Mouse (Mus musculus) heart, adult 2 months (tissue): ENCODE data around the gene Snd1. TPM values are rescaled to one million over a fixed set of nuclear protein-coding genes. Genes with fewer than 3 reads are reported as not detected.

ENCODE experiments used
- DNase-seq, 2 experiments: peaks; one replicate each; pipeline ENCODE4 v3.0.0; 2021
- H3K27ac ChIP-seq: fragments of 200-600 bp; 2 replicates; pipeline ENCODE4 v1.8.1; 2022
- H3K27me3 ChIP-seq: fragments of 200-500 bp; 2 replicates; pipeline ENCODE4 v1.6.1; 2012; ENCODE audit warnings: mild to moderate bottlenecking, low read length, inconsistent platforms, mixed read lengths; ENCODE audit not compliant: control insufficient read depth, insufficient read depth
- H3K36me3 ChIP-seq: fragments of 200-500 bp; 2 replicates; pipeline ENCODE4 v1.6.1; 2012; ENCODE audit warnings: low read length, inconsistent platforms; ENCODE audit not compliant: control insufficient read depth, insufficient read depth
- H3K4me1 ChIP-seq: fragments of 200-500 bp; 2 replicates; pipeline ENCODE4 v1.6.1; 2011; ENCODE audit warnings: low read length; ENCODE audit not compliant: control insufficient read depth, insufficient read depth
- H3K4me3 ChIP-seq: fragments of 200-600 bp; 2 replicates; pipeline ENCODE4 v1.8.1; 2022
- H3K79me2 ChIP-seq: fragments of 200-500 bp; replicated peaks from 2 replicates; pipeline ENCODE4 v1.6.1; 2012; ENCODE audit warnings: mild to moderate bottlenecking, inconsistent platforms, low read length, moderate library complexity, mixed read lengths; ENCODE audit not compliant: control insufficient read depth, insufficient read depth
- H3K9ac ChIP-seq: fragments of 200-500 bp; 2 replicates; pipeline ENCODE4 v1.6.1; 2012; ENCODE audit warnings: low read depth, mild to moderate bottlenecking, control low read depth, inconsistent platforms, low read length, mixed read lengths
- CTCF ChIP-seq: fragments of 200-600 bp; IDR thresholded peaks from 2 replicates; pipeline ENCODE4 v1.8.1; 2022; ENCODE audit warnings: antibody characterized with exemption, mild to moderate bottlenecking, moderate library complexity
- EP300 ChIP-seq: fragments of 200-500 bp; IDR thresholded peaks from 2 replicates; pipeline ENCODE4 v1.6.1; 2011; ENCODE audit warnings: low read depth, low read length, control low read depth; ENCODE audit not compliant: insufficient read depth
- POLR2A ChIP-seq: fragments of 200-500 bp; IDR thresholded peaks from 2 replicates; pipeline ENCODE4 v1.6.1; 2011; ENCODE audit warnings: mild to moderate bottlenecking, low read depth, low read length, control low read depth; ENCODE audit not compliant: insufficient read depth
- WGBS: fragments of 180-500 bp; shearing (Covaris S2); methylation state at CpG from one replicate; pipeline ENCODE4 v1.1.7; 2018; 5-methylcytosine and 5-hydroxymethylcytosine counted together
- intact Hi-C: fragments of 180-260 bp; cut with DNase I; formaldehyde crosslinking; loops from one replicate; pipeline ENCODE4 v1.15.1; 2025
- polyA plus RNA-seq: library from polyadenylated mRNA; depleted of rRNA; stranded (reverse); fragments of >200 nt; gene quantifications from 2 replicates; pipeline ENCODE4 v1.2.3, GENCODE M21; 2012
- total RNA-seq, 2 experiments: library from RNA; stranded (reverse); gene quantifications; 2 replicates each; pipeline ENCODE4 v1.2.3; 2021

Gene Snd1
- total and polyA plus RNA-seq, 3 experiments = 39.9 to 74.1 (median 62.4) TPM

- H3K4me1 ChIP-seq = no peaks in the 10 kb centered on the region; the same call in 1 of the 2 replicates
- no peaks in the 10 kb centered on the region for H3K27me3 ChIP-seq
- TF ChIP-seq CTCF (no peak), POLR2A (no peak), EP300 (no peak)
- H3K36me3 ChIP-seq = no peaks in the 10 kb centered on the region
- H3K4me3 ChIP-seq = no peak overlapping the region
- intact Hi-C loops = no loop called here
- H3K79me2 ChIP-seq = no peaks in the 10 kb centered on the region
- H3K27ac ChIP-seq = no peak overlapping the region
- DNase-seq = no peak
- no peak overlapping the region for H3K9ac ChIP-seq
Measured at GRCm38 (mm10) chr6:28600404-28600803, 125.5 kb downstream of the Snd1 start.

GRCm38 (mm10) chr6:28603401-28603800 is 128.5 kb downstream of the Snd1 start:
- no peak overlapping the region for H3K9ac ChIP-seq
- no peaks in the 10 kb centered on the region for H3K79me2 ChIP-seq
- 60% methylated on average over 3 of the region's 3 CpGs for WGBS
- intact Hi-C loops = no loop called here
- H3K27ac ChIP-seq = no peak overlapping the region
- H3K4me3 ChIP-seq = no peak overlapping the region
- H3K36me3 ChIP-seq = no peaks in the 10 kb centered on the region
- no peaks in the 10 kb centered on the region; the same call in 1 of the 2 replicates for H3K4me1 ChIP-seq
- no peak for DNase-seq
- TF ChIP-seq CTCF = no peak
- TF ChIP-seq POLR2A = no peak
- no peak for TF ChIP-seq EP300
- no peaks in the 10 kb centered on the region for H3K27me3 ChIP-seq

- Histone ChIP-seq H3K4me3 (no peak overlapping the region), H3K4me1 (no peaks in the 10 kb centered on the region; the same call in 1 of the 2 replicates), H3K79me2 (no peaks in the 10 kb centered on the region), H3K9ac (no peak overlapping the region), H3K27ac (no peak overlapping the region), H3K36me3 (no peaks in the 10 kb centered on the region), H3K27me3 (no peaks in the 10 kb centered on the region)
- intact Hi-C loops = no loop called here
- TF ChIP-seq CTCF = no peak
- no peak for DNase-seq
- 28% methylated on average over 3 of the region's 3 CpGs for WGBS
Measured at GRCm38 (mm10) chr6:28603823-28604222, 128.9 kb downstream of the Snd1 start.

- no peaks in the 10 kb centered on the region for H3K27me3 ChIP-seq
- H3K4me1 ChIP-seq = no peaks in the 10 kb centered on the region
- no peak overlapping the region for H3K27ac ChIP-seq
- no peak overlapping the region for H3K4me3 ChIP-seq
- no peaks in the 10 kb centered on the region for H3K36me3 ChIP-seq
- no peak overlapping the region for H3K9ac ChIP-seq
- TF ChIP-seq EP300 = no peak
- intact Hi-C loops = no loop called here
- no peaks in the 10 kb centered on the region for H3K79me2 ChIP-seq
- DNase-seq = no peak
- 89% methylated on average over 4 of the region's 4 CpGs for WGBS
Measured at GRCm38 (mm10) chr6:28609291-28609690, 134.4 kb downstream of the Snd1 start.

- H3K79me2 ChIP-seq = no peaks in the 10 kb centered on the region
- intact Hi-C loops = no loop called here
- no peak for DNase-seq
- no peaks in the 10 kb centered on the region for H3K27me3 ChIP-seq
- H3K4me1 ChIP-seq = peaks cover 2% of the 10 kb centered on the region
- H3K9ac ChIP-seq = no peak overlapping the region
- 96% methylated on average over 1 of the region's 1 CpGs for WGBS
- no peak for TF ChIP-seq CTCF
- TF ChIP-seq EP300 = no peak
- no peak for TF ChIP-seq POLR2A
- no peak overlapping the region for H3K4me3 ChIP-seq
- H3K36me3 ChIP-seq = no peaks in the 10 kb centered on the region
- H3K27ac ChIP-seq = no peak overlapping the region
Measured at GRCm38 (mm10) chr6:28610127-28610526, 135.2 kb downstream of the Snd1 start.

- H3K27ac ChIP-seq = no peak overlapping the region
- H3K79me2 ChIP-seq = no peaks in the 10 kb centered on the region
- no peak overlapping the region for H3K4me3 ChIP-seq
- H3K36me3 ChIP-seq = no peaks in the 10 kb centered on the region
- H3K9ac ChIP-seq = no peak overlapping the region
- H3K27me3 ChIP-seq = no peaks in the 10 kb centered on the region
- H3K4me1 ChIP-seq = peaks cover 5% of the 10 kb centered on the region
- 79% methylated on average over 4 of the region's 4 CpGs for WGBS
- DNase-seq = no peak
- intact Hi-C loops = no loop called here
- TF ChIP-seq CTCF = no peak
- TF ChIP-seq EP300 = no peak
- TF ChIP-seq POLR2A = no peak
Measured at GRCm38 (mm10) chr6:28613441-28613840, 138.5 kb downstream of the Snd1 start.

- no peak overlapping the region for H3K4me3 ChIP-seq
- H3K27ac ChIP-seq = no peak overlapping the region
- WGBS = 87% methylated on average over 4 of the region's 4 CpGs
- TF ChIP-seq EP300 (no peak), CTCF (no peak), POLR2A (no peak)
- H3K27me3 ChIP-seq = no peaks in the 10 kb centered on the region
- intact Hi-C loops = no loop called here
- no peak for DNase-seq
- peaks cover 4% of the 10 kb centered on the region; the same call in 1 of the 2 replicates for H3K36me3 ChIP-seq
- H3K4me1 ChIP-seq = peaks cover 11% of the 10 kb centered on the region
- no peak overlapping the region for H3K9ac ChIP-seq
- no peaks in the 10 kb centered on the region for H3K79me2 ChIP-seq
Measured at GRCm38 (mm10) chr6:28614856-28615255, 139.9 kb downstream of the Snd1 start.
